Mouse (Mus musculus) thymus, postnatal 25 days (tissue): ENCODE measurements around the gene 2510039O18Rik.

Experiments
- DNase-seq: peaks from one replicate; pipeline ENCODE4 v3.0.0; 2022

The 2510039O18Rik gene

DNA sequence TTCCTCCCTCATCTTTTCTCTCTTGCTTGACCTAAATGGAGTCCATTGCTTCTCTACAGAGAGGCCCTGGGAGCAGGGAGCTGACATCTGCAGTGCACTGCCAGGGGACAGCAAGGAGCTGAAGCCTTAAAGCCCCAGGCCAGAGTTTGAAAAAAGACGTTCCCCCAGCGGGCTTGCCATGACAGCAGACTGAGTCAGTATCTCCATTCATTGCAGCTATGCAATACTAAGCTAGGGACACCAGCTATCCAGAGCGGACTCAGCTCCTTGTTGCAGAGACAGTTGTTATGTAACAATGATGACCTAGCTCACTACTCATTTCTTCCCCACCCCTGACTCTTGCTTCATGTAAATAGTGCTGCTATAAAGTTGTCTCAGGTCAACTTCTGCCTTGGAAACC is 54.6 kb downstream of the 2510039O18Rik start:
- DNase-seq, result no peak
